Mouse (Mus musculus) small intestine, adult 2 months (tissue): ENCODE measurements around the gene Dapk2.

Experiments used
- CTCF ChIP-seq: fragments of 200-500 bp; IDR thresholded peaks from 2 replicates; pipeline ENCODE4 v1.5.1; 2012; ENCODE audit warnings: low read depth, mild to moderate bottlenecking, control low read depth, inconsistent platforms, low read length, moderate library complexity, mixed read lengths; ENCODE audit not compliant: insufficient replicate concordance, insufficient read length; ENCODE audit errors: extremely low read depth
- POLR2A ChIP-seq: fragments of 200-500 bp; IDR thresholded peaks from 2 replicates; pipeline ENCODE4 v1.6.1; 2012; ENCODE audit warnings: low read depth, mild to moderate bottlenecking, control low read depth, inconsistent platforms, low read length, moderate library complexity

DNA sequence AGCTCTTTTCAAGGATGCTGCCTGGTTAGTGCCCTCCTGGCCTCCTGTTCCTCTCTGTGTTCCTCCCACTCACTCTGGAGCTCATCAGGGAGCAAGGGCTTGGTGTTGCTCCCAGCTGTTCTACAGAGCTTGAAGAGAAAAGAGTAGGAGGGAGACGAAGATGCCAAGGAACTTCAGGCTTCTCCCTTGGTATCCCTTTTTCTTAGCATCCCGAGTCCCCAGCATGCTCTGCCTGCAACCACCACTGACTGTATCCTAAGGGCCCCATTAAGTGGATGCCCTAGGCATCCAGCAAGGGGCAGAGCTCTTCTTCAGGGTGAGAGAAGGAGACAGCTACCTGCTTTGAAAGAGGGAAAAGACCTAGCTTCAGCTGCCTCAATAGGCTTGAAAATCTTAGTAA lies 158.6 kb downstream of the Dapk2 start:
- TF ChIP-seq CTCF = no peak
- TF ChIP-seq POLR2A = no peak
